Mouse (Mus musculus) lung, postnatal 14 days (tissue): ENCODE measurements around the gene Pabpc4l.
"Not testable (repeated sequence)": the region's sequence is repeated elsewhere in the genome, so short reads cannot be mapped to it uniquely, and the experiment has no call there.

ENCODE experiments used
- DNase-seq: peaks from one replicate; pipeline ENCODE4 v3.0.0; 2021

Pabpc4l gene

DNA sequence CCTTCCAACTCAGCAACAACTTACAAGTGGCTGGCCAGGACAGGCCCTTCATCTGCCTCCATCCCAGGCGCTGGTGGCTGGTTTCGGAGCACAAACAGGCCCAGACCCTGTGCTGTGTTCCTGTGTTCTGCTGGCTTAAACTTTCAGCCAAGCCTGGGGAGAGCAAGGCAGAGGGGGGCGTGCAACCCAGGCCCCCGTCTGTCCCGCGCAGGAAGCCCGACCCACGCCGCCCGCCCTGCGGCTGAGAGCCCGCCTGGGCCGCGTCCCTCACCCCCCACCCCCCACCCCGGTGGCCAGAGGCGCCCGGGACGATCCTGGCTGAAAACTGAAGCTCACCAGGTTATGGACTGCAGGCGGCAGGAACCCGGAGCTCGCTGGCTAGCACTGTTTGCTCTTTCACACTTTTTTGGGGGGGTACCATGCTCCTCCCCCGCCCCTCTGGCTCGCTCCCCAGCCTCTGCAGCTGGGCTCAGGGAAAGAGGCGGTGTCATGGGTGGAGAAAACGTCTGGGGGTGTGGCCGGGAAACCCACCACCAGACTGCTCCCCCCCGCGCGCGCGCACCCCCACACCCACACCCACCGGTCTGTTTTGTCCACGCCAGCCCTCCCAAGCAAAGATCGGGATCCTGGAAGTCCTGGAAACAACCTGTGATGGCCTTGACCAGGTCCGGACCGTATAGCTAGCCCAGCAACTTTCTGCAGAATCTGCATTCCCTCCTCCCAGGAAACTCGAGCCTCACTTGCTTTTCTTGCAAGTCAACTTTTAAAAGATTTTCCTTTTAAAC lies at the start of gene Pabpc4l:
Gene Pabpc4l (minus strand): TSS at position 739 of the 785 bp plus-strand sequence.
- peak; percentile 41 for DNase-seq

DNA sequence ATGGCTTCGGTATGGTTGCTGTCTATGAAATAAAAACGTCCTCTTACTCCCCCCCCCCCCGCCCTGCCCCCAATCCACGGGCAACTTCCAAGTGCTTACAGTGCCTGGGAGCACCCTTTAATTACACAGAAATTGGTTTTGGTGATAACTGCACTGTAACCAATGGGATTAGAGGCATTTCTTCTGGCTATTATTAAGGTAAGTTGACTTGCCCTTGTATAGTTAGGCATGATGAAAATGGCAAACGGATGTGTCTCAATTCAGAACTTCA lies 42.9 kb upstream of the Pabpc4l start:
- no peak for DNase-seq

DNA sequence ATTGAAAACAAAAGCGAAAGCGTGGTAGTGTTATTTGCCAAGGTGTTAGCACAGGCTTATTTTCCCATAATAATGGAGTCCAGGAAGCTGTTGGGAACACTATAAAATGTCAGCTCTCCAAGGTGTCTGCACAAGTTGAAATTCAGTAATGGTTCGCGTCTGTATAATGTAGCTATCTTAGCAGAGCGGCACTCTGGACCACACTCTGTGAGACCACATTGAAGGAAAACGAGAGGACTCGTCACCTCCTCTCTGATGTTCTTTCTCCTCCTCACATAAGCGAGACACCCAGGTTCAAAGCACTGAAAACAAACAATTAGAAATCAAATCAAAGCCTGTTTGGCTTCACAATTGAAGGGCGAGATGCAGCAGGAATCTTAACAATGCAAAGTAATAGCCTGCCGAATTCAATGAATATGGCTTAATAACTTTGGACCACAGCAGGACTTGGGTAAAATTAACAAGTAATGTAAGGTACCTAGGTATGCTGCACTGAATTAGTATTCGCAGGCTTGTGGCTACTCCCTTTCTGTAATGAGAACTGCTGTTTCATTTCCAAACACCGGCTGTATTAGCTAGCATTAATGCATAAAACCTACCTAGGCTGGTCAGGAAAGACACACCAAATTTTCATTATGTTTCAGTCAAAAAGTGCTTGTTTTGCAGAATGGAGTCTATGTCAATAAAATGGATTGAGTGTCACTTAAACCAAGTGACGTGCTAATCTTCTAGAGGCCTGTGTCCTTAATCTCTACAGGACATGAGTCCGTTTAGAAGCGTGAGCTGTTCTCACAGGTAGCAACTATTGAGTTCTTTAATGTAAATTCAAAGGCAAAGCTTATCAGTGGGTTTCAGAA lies 42.3 kb upstream of the Pabpc4l start:
- DNase-seq: no peak

DNA sequence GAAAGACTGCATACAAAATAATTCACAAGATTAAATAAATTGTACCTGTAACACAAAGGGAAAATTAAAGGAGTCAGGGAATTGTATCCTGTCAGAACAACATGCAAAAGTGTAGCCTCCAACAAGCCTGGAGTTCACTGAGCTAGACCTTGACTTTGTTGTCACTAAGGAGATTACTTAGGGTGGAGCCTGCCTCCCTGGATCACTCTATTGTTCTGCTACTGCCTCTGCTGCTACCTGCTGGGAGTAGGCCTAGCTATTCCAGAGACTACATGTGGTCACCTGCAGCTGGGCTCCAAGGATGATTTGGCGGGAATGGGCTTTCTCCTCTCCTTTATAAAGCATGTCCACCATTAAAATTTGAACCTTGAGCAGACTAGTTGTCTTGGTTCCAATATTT lies 38.1 kb upstream of the Pabpc4l start:
- not testable (repeated sequence) for DNase-seq

GRCm38 (mm10) chr3:46448266-46448532 lies 180 bp upstream of the Pabpc4l start:
- DNase-seq: no peak

- no peak for DNase-seq
These were observed 16.6 kb downstream of the Pabpc4l start for GRCm38 (mm10) chr3:46431416-46431815.
